Mouse (Mus musculus): ENCODE measurements around the gene Prss41.
A peak's percentile ranks its signal among the peaks of the same experiment; 100 is the strongest.

The Prss41 gene

DNA sequence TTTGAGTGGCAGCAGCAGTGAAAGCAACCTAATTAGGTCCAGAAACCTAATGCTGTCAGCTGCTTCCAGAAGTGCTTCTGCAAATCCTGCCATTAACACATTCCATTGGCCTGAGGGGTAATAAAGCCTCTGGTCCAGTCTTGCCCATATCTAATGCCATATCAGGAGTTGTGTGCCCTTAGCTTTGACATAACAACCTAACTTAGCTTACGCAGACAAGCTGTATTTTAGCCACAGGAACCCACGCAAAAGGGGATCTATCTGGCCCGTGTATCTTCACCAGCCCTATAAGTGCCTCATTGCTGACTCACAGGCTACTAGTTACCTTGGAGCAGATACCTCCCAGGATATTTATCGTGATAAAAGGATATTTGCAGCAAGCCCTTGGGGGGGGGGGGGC, 18.4 kb downstream of the Prss41 start:
- no peak for DNase-seq

GRCm38 (mm10) chr17:23823614-23824013, 20.4 kb downstream of the Prss41 start:
- no peak for DNase-seq

DNA sequence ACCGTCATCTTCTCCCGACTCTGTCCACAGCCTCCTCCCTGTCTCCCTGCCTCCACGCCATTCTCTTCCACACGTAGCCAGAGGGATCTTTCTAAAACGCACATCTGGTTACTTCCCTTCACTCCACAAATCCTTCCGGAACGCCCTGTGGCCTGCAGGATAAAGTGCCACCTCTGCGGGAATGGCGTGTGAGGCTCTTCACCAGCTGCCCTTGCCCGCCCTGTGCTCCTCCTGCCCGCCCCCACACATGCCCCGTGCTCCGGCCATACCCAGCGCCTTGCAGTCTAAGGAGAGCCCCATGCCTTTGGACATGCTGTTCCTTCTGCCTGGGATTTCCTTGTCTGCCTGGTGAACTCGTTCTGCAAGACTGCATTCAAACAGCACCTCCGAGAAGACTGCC, 21.0 kb downstream of the Prss41 start:
- DNase-seq: no peak

- peak in 1 of 2 experiments; percentile 35 for DNase-seq
These were observed 21.9 kb downstream of the Prss41 start for GRCm38 (mm10) chr17:23822094-23822493.

DNA sequence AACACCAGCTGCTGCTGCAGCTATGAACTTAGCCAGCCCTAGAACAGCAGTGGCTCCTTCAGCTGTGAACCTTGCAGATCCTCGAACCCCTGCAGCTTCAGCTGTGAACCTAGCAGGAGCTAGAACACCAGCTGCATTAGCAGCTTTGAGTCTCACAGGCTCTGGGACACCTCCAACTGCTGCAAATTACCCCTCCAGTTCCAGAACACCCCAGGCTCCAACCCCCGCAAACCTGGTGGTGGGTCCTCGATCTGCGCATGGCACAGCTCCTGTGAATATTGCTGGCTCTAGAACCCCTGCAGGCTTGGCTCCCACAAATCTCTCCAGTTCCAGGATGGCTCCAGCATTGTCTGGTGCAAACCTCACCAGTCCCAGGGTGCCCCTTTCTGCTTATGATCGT, 23.2 kb downstream of the Prss41 start:
- no peak for DNase-seq

GRCm38 (mm10) chr17:23819235-23819634, 24.7 kb downstream of the Prss41 start:
- no peak for DNase-seq

- DNase-seq: no peak
These were observed 25.4 kb downstream of the Prss41 start for GRCm38 (mm10) chr17:23818579-23818978.

DNA sequence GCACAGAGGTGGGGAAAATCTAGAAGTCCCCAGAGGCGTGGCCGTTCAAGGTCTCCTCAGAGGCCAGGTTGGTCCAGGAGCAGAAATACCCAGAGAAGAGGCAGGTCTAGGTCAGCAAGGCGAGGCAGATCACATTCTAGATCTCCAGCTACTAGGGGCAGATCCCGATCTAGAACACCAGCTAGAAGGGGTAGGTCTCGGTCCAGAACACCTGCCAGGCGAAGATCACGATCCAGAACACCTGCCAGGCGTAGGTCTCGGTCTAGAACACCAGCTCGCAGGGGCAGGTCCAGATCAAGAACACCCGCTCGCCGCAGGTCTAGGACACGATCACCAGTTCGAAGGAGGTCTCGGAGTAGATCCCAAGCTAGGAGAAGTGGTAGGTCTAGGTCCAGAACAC, 28.3 kb downstream of the Prss41 start:
- DNase-seq: no peak

DNA sequence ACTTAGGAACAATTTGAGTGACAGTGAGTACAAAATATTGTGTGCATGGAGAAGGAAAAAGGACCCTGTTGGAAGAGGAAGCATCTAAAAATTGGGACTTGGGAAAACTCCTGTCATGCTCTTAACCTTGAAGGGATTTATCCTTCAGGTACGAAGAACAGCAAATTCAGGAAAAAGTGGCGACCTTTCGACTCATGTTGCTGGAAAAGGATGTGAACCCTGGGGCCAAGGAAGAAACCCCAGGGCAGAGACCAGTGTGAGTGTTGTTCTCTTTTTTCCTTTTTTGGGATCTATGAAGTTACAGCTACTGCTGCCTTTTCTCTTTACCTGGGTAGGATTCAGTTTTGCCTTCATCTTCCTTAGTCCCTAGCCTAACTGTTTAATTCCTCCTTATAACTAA, 36.1 kb downstream of the Prss41 start:
- no peak for DNase-seq

DNA sequence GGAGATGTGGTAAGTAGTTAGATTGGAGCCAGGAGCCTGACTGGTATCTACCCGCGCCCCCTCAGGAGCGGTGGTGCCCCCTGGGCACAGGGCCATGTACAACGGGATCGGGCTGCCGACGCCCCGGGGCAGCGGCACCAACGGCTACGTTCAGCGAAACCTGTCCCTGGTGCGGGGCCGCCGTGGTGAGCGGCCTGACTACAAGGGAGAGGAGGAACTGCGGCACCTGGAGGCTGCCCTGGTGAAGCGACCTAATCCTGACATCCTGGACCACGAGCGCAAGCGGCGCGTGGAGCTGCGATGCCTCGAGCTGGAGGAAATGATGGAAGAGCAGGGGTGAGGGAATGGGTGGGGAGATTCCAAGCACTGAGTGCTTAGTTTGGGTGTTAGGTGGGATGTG, 37.1 kb downstream of the Prss41 start:
- DNase-seq: peak; percentile 62 to 66

DNA sequence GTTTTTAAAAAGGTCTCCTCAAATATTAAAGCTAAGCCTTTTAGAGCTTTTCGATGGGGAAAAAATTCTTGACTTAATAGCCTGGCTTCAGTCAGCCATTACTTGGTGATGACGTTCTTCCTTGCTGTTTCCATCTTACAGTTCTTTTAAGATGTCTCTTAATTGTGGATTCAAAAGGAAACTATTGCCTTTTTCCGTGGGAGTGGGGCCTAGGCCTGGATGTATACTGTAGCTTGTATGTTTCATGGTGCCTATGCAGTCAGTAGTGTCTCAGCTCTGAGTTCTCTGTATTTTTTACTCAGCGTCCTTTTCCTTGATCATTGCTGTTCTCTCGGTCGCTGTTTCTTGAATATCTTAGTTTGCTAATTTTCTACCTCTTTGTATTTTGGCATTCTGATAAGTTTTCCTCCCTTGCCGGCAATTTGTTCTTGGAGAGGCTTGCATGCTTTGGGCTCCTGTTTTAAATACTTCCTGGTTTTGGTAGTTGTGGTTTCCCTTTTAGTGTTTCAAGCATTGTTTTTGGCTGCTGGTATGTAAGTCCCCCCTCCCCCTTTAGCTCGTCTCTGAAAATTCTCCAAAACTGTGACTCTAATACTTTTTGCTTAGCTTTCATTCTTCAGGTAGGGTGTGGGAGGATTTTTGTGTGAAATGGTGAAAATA, 39.4 kb downstream of the Prss41 start:
- DNase-seq: no peak

DNA sequence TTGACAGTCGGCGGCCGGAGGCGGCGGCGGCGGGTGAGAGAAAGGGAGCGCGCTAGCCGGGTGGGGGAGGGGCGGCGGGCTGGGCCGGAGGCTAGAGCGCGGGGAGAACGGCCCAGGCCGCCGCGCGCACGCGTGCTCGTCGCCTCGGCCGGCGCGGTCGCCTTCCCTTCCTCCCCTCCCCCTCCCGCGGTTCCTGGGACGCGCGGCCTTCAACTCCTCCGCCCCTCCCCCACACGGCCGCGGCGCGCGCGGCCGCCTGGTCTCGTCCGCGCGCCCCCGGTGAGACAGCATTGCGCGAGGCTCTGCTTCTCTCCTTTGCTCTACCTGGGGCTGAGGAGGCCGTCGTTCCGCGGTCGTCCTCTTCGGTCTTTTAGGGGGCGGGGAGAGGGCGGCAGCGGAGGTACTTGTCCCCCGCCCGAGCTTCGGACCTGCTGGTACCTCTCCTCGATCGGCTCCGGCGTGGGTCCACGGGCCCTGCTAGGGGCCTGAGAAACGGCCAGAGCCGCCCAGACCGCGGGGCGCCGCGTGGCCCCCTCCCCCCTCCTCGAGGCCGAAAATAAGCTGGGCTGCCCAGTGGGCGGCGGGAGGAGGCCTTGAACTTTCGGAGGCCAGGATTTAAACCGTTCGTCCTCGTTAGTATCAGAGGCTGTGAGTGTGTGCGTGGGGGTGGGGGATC, 40.5 kb downstream of the Prss41 start:
- peak; percentile 90 to 95 for DNase-seq

DNA sequence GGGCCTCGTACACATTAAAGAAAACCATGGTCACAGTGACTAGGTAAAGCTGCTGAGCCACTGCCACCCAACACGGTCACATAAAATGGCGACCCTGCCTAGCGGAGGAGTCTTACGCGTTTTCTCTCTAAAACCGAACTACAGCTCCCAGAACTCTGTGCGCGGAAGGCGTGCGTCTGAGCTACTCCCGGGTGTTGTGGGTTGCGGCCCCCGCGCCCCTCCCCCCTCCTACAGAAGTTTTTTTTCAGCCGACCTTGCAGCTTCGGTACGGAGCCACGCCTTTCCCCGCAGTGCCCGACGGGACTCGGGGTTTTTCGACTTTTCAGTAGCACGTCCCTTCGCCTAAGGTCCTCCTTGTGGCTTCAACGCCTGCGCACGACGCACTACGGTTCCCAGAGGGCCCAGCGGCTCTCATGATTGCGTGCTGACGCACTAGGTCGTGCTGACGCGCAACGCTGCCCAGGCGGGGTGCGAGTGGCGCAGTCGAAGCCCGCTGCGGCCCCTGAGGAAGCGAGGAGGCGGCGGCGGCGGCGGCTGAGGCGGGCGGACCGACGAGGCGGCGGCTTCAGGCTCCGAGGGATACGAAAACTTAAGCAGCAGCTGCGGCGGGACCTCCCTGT, 41.1 kb downstream of the Prss41 start:
- peak; percentile 98 to 99 for DNase-seq

DNA sequence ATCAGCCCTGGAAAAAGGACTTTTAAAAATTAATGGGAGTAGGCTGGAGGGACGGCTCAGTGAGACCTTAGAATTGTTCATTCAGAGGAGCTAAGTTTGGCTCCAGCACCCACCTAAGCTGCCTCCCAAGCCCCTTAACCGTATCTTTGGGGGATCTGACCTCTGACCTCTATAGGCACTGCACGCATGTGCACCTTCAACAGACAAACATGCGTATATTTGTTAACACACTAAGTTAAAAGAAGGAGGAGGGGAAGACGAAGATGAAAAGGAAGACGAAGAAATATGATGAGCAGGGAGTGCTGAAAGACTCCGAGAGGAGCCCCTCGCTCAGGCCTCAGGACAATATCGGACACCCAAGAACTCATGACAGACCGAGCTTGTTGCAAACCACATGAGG, 42.3 kb downstream of the Prss41 start:
- no peak for DNase-seq

DNA sequence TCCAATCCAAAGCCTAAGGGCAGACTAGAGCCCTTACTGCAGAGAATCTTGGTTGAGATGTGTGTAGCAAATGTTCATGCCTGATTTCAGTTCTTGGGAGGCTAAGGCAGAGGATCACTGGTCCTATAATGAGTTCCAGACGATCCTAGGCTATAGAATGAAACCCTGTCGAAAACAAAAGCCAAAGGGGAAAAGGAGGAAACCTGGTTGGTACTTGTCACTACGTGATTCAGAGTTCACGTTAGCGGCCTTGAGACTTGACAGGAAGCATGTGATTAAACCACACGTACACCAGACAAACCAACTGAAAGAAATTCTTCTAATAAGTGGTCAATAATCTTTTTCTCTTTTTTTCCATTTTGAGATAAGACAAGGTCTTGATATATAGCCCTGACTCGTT, 46.7 kb downstream of the Prss41 start:
- no peak for DNase-seq

GRCm38 (mm10) chr17:23795323-23795722, 48.6 kb downstream of the Prss41 start:
- no peak for DNase-seq

- DNase-seq: no peak
These were observed 53.0 kb downstream of the Prss41 start for GRCm38 (mm10) chr17:23791079-23791357.

DNA sequence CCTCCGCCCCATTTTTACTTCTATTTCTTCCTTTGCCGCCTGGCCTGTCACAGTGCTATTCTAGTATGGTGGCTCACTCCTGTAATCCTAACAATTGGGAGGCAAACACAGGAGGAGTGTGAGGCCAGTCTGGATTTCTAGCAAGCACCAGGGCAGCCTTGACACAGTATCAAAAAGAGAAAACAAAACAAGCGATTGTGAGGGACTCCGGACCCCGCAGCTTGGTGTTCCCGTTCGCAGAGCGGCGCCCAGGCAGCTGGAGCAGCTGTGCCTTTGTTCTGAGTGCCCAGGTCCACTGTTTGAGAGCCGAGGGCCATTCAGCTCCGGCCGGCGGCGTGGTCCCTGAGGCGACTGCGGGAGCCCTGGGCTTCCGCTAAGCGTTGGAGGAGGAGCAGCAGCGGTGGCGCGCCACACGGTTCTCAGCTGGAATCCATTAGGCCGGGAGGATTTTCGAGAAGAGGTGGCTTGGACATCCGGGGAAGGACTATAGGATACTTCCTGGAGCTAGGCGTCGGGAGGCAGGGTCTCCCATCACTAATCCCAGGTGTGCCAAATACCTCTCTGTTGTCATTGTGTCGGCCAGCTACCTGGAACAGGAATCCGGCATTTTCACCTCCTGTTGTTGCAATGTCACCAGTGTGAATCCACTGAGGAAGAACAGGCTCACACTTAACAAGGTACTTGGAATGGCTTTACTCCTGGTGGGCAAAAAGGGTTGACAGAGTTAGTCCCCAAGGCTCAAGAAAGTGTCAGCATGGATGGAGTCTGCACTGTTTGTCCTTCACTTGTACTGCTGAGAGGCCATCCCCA, 53.5 kb downstream of the Prss41 start, which contains the start of gene Srrm2:
TSS of gene Srrm2 (plus strand) at position 264 of the 810 bp plus-strand sequence.
- DNase-seq: peak; percentile 65 to 71

GRCm38 (mm10) chr17:23789749-23790268, 54.2 kb downstream of the Prss41 start:
- DNase-seq: no peak

- no peak for DNase-seq
These were observed 55.0 kb downstream of the Prss41 start for GRCm38 (mm10) chr17:23788973-23789372.
